Mouse (Mus musculus): ENCODE measurements around the gene Dhrs13. TPM values are rescaled to one million over a fixed set of nuclear protein-coding genes. Genes with fewer than 3 reads are reported as not detected.
"Not testable (repeated sequence)": the region's sequence is repeated elsewhere in the genome, so short reads cannot be mapped to it uniquely, and the experiment has no call there.

Gene Dhrs13
- polyA plus RNA-seq, 1 experiment from 2014 or later, result 59.8 TPM

GRCm38 (mm10) chr11:78037831-78038752 lies 6.0 kb downstream of the Dhrs13 start, which contains the start of gene Flot2:
Flot2 (plus strand) TSS chr11:78037931.
- Histone ChIP-seq H3K36me3 (replicated peaks; ENCODE audit: control insufficient read depth, insufficient read depth) (peaks cover 35% of the 10 kb centered on the region; the same call in 1 of the 2 replicates), H3K4me2 (replicated peaks) (peak within 1 kb of the TSS; percentile 86), H3K4me3 (replicated peaks; ENCODE audit: low read length) (peak within 1 kb of the TSS; percentile 90), H3K27me3 (ENCODE audit: control insufficient read depth, insufficient read depth, low read length) (no peaks in the 10 kb centered on the region), H3K9ac (peak within 1 kb of the TSS; percentile 97), H3K9me3 (ENCODE audit: control insufficient read depth, low read length) (0 out of 2 replicates have a peak, but pooled peaks cover 4% of the 10 kb centered on the region), H3K27ac (peak within 1 kb of the TSS; percentile 89), H3K4me1 (replicated peaks; ENCODE audit: control insufficient read depth, insufficient read depth, low read length) (peaks cover 20% of the 10 kb centered on the region)
- ATAC-seq (ENCODE audit: low FRiP score) (peak; percentile 86), DNase-seq (ENCODE audit: low spot score) (peak; percentile 70)
- 1% methylated on average over 53 of the region's 55 CpGs for WGBS

- ATAC-seq (ENCODE audit: low FRiP score), result no peak
- Histone ChIP-seq H3K4me3 (replicated peaks; ENCODE audit: low read length) (no peak overlapping the region), H3K4me1 (replicated peaks; ENCODE audit: control insufficient read depth, insufficient read depth, low read length) (peaks cover 10% of the 10 kb centered on the region), H3K27me3 (ENCODE audit: control insufficient read depth, insufficient read depth, low read length) (no peaks in the 10 kb centered on the region), H3K27ac (no peak overlapping the region), H3K36me3 (replicated peaks; ENCODE audit: control insufficient read depth, insufficient read depth) (peaks cover 11% of the 10 kb centered on the region; the same call in 1 of the 2 replicates), H3K9ac (no peak overlapping the region), H3K4me2 (replicated peaks) (no peak overlapping the region), H3K9me3 (ENCODE audit: control insufficient read depth, low read length) (0 out of 2 replicates have a peak, but pooled peaks cover 4% of the 10 kb centered on the region)
- no peak for DNase-seq (ENCODE audit: low spot score)
- 67% methylated on average over 2 of the region's 2 CpGs for whole genome bisulfite sequencing
Measured at GRCm38 (mm10) chr11:78040878-78041277, 8.8 kb downstream of the Dhrs13 start.

GRCm38 (mm10) chr11:78042290-78042870 lies 10.3 kb downstream of the Dhrs13 start:
- not testable (repeated sequence) for ATAC-seq (ENCODE audit: low FRiP score); H3K27ac ChIP-seq; H3K27me3 ChIP-seq (ENCODE audit: control insufficient read depth, insufficient read depth, low read length); H3K9ac ChIP-seq; H3K9me3 ChIP-seq (ENCODE audit: control insufficient read depth, low read length); DNase-seq (ENCODE audit: low spot score); H3K4me2 ChIP-seq (replicated peaks); H3K4me3 ChIP-seq (replicated peaks; ENCODE audit: low read length); H3K36me3 ChIP-seq (replicated peaks; ENCODE audit: control insufficient read depth, insufficient read depth)
- peaks cover 10% of the 10 kb centered on the region for H3K4me1 ChIP-seq (replicated peaks; ENCODE audit: control insufficient read depth, insufficient read depth, low read length)
- 94% methylated on average over 4 of the region's 4 CpGs for WGBS

- peaks cover 11% of the 10 kb centered on the region; the same call in 1 of the 2 replicates for H3K36me3 ChIP-seq (replicated peaks; ENCODE audit: control insufficient read depth, insufficient read depth)
- H3K9me3 ChIP-seq (ENCODE audit: control insufficient read depth, low read length), result 0 out of 2 replicates have a peak, but pooled peaks cover 4% of the 10 kb centered on the region
- no peaks in the 10 kb centered on the region for H3K4me1 ChIP-seq (replicated peaks; ENCODE audit: control insufficient read depth, insufficient read depth, low read length)
- H3K4me3 ChIP-seq (replicated peaks; ENCODE audit: low read length), result no peak overlapping the region
- H3K27me3 ChIP-seq (ENCODE audit: control insufficient read depth, insufficient read depth, low read length), result no peaks in the 10 kb centered on the region
- DNase-seq (ENCODE audit: low spot score) (no peak), ATAC-seq (ENCODE audit: low FRiP score) (no peak)
- WGBS, result 75% methylated on average over 5 of the region's 5 CpGs
- H3K9ac ChIP-seq, result no peak overlapping the region
- H3K27ac ChIP-seq, result no peak overlapping the region
- H3K4me2 ChIP-seq (replicated peaks), result no peak overlapping the region
Measured at GRCm38 (mm10) chr11:78044758-78045251, 12.7 kb downstream of the Dhrs13 start.

GRCm38 (mm10) chr11:78048637-78049036 lies 16.6 kb downstream of the Dhrs13 start:
- DNase-seq (ENCODE audit: low spot score); H3K4me1 ChIP-seq (replicated peaks; ENCODE audit: control insufficient read depth, insufficient read depth, low read length); H3K9me3 ChIP-seq (ENCODE audit: control insufficient read depth, low read length); H3K4me2 ChIP-seq (replicated peaks); H3K4me3 ChIP-seq (replicated peaks; ENCODE audit: low read length); ATAC-seq (ENCODE audit: low FRiP score); H3K27ac ChIP-seq; H3K27me3 ChIP-seq (ENCODE audit: control insufficient read depth, insufficient read depth, low read length); H3K9ac ChIP-seq: not testable (repeated sequence)
- peaks cover 39% of the 10 kb centered on the region for H3K36me3 ChIP-seq (replicated peaks; ENCODE audit: control insufficient read depth, insufficient read depth)
- 87% methylated on average over 4 of the region's 4 CpGs for WGBS

- no peak for ATAC-seq (ENCODE audit: low FRiP score)
- Histone ChIP-seq H3K9me3 (ENCODE audit: control insufficient read depth, low read length) (no peaks in the 10 kb centered on the region), H3K27ac (no peak overlapping the region), H3K4me1 (replicated peaks; ENCODE audit: control insufficient read depth, insufficient read depth, low read length) (no peaks in the 10 kb centered on the region), H3K9ac (no peak overlapping the region), H3K4me3 (replicated peaks; ENCODE audit: low read length) (no peak overlapping the region), H3K27me3 (ENCODE audit: control insufficient read depth, insufficient read depth, low read length) (no peaks in the 10 kb centered on the region), H3K4me2 (replicated peaks) (no peak overlapping the region), H3K36me3 (replicated peaks; ENCODE audit: control insufficient read depth, insufficient read depth) (peaks cover 83% of the 10 kb centered on the region)
- no peak for DNase-seq (ENCODE audit: low spot score)
- 89% methylated on average over 8 of the region's 8 CpGs for WGBS
Measured at GRCm38 (mm10) chr11:78053078-78053477, 21.0 kb downstream of the Dhrs13 start.

- DNase-seq (ENCODE audit: low spot score), result no peak
- H3K27me3 ChIP-seq (ENCODE audit: control insufficient read depth, insufficient read depth, low read length), result no peaks in the 10 kb centered on the region
- no peak overlapping the region for H3K27ac ChIP-seq
- no peak overlapping the region for H3K4me2 ChIP-seq (replicated peaks)
- 80% methylated on average over 8 of the region's 8 CpGs for WGBS
- H3K4me1 ChIP-seq (replicated peaks; ENCODE audit: control insufficient read depth, insufficient read depth, low read length), result no peaks in the 10 kb centered on the region
- ATAC-seq (ENCODE audit: low FRiP score), result no peak
- H3K36me3 ChIP-seq (replicated peaks; ENCODE audit: control insufficient read depth, insufficient read depth), result peaks cover 82% of the 10 kb centered on the region
- no peak overlapping the region for H3K9ac ChIP-seq
- no peak overlapping the region for H3K4me3 ChIP-seq (replicated peaks; ENCODE audit: low read length)
- no peaks in the 10 kb centered on the region for H3K9me3 ChIP-seq (ENCODE audit: control insufficient read depth, low read length)
Measured at GRCm38 (mm10) chr11:78056946-78057345, 24.9 kb downstream of the Dhrs13 start.

GRCm38 (mm10) chr11:78059833-78060757 lies 28.0 kb downstream of the Dhrs13 start:
- ATAC-seq (ENCODE audit: low FRiP score) (peak; percentile 62; the same call in 1 of the 2 replicates), DNase-seq (ENCODE audit: low spot score) (peak; percentile 75)
- Histone ChIP-seq H3K27ac (no peak overlapping the region), H3K4me1 (replicated peaks; ENCODE audit: control insufficient read depth, insufficient read depth, low read length) (no peaks in the 10 kb centered on the region), H3K9ac (no peak overlapping the region), H3K4me3 (replicated peaks; ENCODE audit: low read length) (no peak overlapping the region), H3K27me3 (ENCODE audit: control insufficient read depth, insufficient read depth, low read length) (no peaks in the 10 kb centered on the region), H3K4me2 (replicated peaks) (no peak overlapping the region), H3K9me3 (ENCODE audit: control insufficient read depth, low read length) (no peaks in the 10 kb centered on the region), H3K36me3 (replicated peaks; ENCODE audit: control insufficient read depth, insufficient read depth) (peaks cover 53% of the 10 kb centered on the region)
- WGBS, result 55% methylated on average over 9 of the region's 9 CpGs
